Mouse (Mus musculus): Measurements from ENCODE around the gene Klf12.

GRCm38 (mm10) chr14:100282651-100283050 is 1.8 kb downstream of the Klf12 start:
- TF ChIP-seq CTCF (IDR thresholded peaks at IDR 0.05; ENCODE audit: borderline replicate concordance, extremely low read depth, insufficient read depth, insufficient read length), result no peak
- TF ChIP-seq POLR2A (IDR thresholded peaks at IDR 0.05; ENCODE audit: borderline replicate concordance, extremely low read depth, insufficient read depth, insufficient read length, poor library complexity, severe bottlenecking), result no peak
